Mouse (Mus musculus): ENCODE measurements at regions not wholly inside any gene's neighbourhood (a gene's known extent, or its start where the extent isn't known, plus 50 kb on each side); places are given as distances from the start of the nearest gene placed in this dataset.

GRCm38 (mm10) chr1:64418567-64418966, 113.9 kb upstream of the Creb1 start:
- DNase-seq (ENCODE audit: low read depth in 3 of 3, low spot score in 3 of 3) (no peak), ATAC-seq (ENCODE audit: insufficient read depth) (no peak)
- Histone ChIP-seq H3K4me2 (ENCODE audit: low read depth) (no peak overlapping the region), H3K4me1 (replicated peaks; ENCODE audit: control insufficient read depth in 2 of 2, insufficient read depth in 2 of 2, low read length in 1 of 2) (no peaks in the 10 kb centered on the region), H3K27ac (no peak overlapping the region), H3K27me3 (ENCODE audit: control insufficient read depth, insufficient read depth, low read length) (no peaks in the 10 kb centered on the region), H3K9ac (replicated peaks) (no peak overlapping the region), H3K4me3 (ENCODE audit: insufficient read depth in 1 of 2, low read depth in 2 of 2, low read length in 2 of 2) (no peak overlapping the region), H3K36me3 (replicated peaks; ENCODE audit: control insufficient read depth, insufficient read depth, low read depth) (no peaks in the 10 kb centered on the region), H3K9me3 (ENCODE audit: control insufficient read depth, low read length) (no peaks in the 10 kb centered on the region)
- TF ChIP-seq CTCF (IDR thresholded peaks at IDR 0.05; ENCODE audit: low read depth) (peak; percentile 54), EP300 (IDR thresholded peaks at IDR 0.05; ENCODE audit: low read depth) (no peak)

- TF ChIP-seq EP300 (IDR thresholded peaks at IDR 0.05; ENCODE audit: low read depth) (no peak), CTCF (IDR thresholded peaks at IDR 0.05; ENCODE audit: low read depth) (no peak)
- H3K4me2 ChIP-seq (ENCODE audit: low read depth), result no peak overlapping the region
- no peaks in the 10 kb centered on the region for H3K9me3 ChIP-seq (ENCODE audit: control insufficient read depth, low read length)
- no peaks in the 10 kb centered on the region for H3K27me3 ChIP-seq (ENCODE audit: control insufficient read depth, insufficient read depth, low read length)
- H3K27ac ChIP-seq, result no peak overlapping the region
- no peak overlapping the region for H3K9ac ChIP-seq (replicated peaks)
- ATAC-seq (ENCODE audit: insufficient read depth) (no peak), DNase-seq (ENCODE audit: low read depth in 3 of 3, low spot score in 3 of 3) (no peak)
- WGBS (ENCODE audit: insufficient replicate concordance), result 61% methylated on average over 7 of the region's 7 CpGs
- H3K4me3 ChIP-seq (ENCODE audit: insufficient read depth in 1 of 2, low read depth in 2 of 2, low read length in 2 of 2), result no peak overlapping the region
- H3K36me3 ChIP-seq (replicated peaks; ENCODE audit: control insufficient read depth, insufficient read depth, low read depth), result no peaks in the 10 kb centered on the region
- H3K4me1 ChIP-seq (replicated peaks; ENCODE audit: control insufficient read depth in 2 of 2, insufficient read depth in 2 of 2, low read length in 1 of 2), result no peaks in the 10 kb centered on the region
Measured at GRCm38 (mm10) chr1:64415906-64416305, 116.5 kb upstream of the Creb1 start.

DNA sequence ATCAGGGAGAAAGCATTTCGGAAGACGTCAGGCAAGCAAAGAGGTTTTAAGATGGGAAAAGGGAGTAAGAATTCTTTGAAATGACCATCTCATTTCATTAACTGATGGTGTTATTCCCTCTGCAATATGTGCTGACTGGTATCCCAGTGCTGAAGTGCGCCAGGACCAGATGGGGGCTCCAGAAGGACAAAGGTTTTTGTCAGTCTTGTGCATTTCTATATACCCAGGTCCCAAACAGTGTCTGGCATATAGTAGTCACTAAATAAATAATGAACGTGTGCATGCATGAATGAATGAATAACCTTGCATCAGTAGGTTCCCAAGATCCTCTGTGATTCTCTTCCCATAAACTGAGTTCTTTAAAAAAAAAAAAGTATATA, 119.3 kb upstream of the Creb1 start:
- H3K4me1 ChIP-seq (replicated peaks; ENCODE audit: control insufficient read depth in 2 of 2, insufficient read depth in 2 of 2, low read length in 1 of 2), result no peaks in the 10 kb centered on the region
- DNase-seq (ENCODE audit: low read depth in 3 of 3, low spot score in 3 of 3), result no peak
- H3K4me2 ChIP-seq (ENCODE audit: low read depth), result no peak overlapping the region
- ATAC-seq (ENCODE audit: insufficient read depth), result no peak
- H3K27me3 ChIP-seq (ENCODE audit: control insufficient read depth, insufficient read depth, low read length), result no peaks in the 10 kb centered on the region
- no peak for TF ChIP-seq CTCF (IDR thresholded peaks at IDR 0.05; ENCODE audit: low read depth)
- H3K4me3 ChIP-seq (ENCODE audit: insufficient read depth in 1 of 2, low read depth in 2 of 2, low read length in 2 of 2), result no peak overlapping the region
- no peak overlapping the region for H3K27ac ChIP-seq
- WGBS (ENCODE audit: insufficient replicate concordance), result 66% methylated on average over 4 of the region's 4 CpGs
- H3K9me3 ChIP-seq (ENCODE audit: control insufficient read depth, low read length), result no peaks in the 10 kb centered on the region
- H3K36me3 ChIP-seq (replicated peaks; ENCODE audit: control insufficient read depth, insufficient read depth, low read depth), result no peaks in the 10 kb centered on the region
- no peak overlapping the region for H3K9ac ChIP-seq (replicated peaks)

GRCm38 (mm10) chr1:64412481-64413180, 119.8 kb upstream of the Creb1 start:
- no peak for DNase-seq (ENCODE audit: low read depth in 3 of 3, low spot score in 3 of 3)
- H3K9me3 ChIP-seq (ENCODE audit: control insufficient read depth, low read length), result no peaks in the 10 kb centered on the region
- no peak for ATAC-seq (ENCODE audit: insufficient read depth)
- 70% methylated on average over 10 of the region's 10 CpGs for WGBS (ENCODE audit: insufficient replicate concordance)
- no peaks in the 10 kb centered on the region for H3K4me1 ChIP-seq (replicated peaks; ENCODE audit: control insufficient read depth in 2 of 2, insufficient read depth in 2 of 2, low read length in 1 of 2)
- no peak overlapping the region for H3K27ac ChIP-seq
- H3K4me2 ChIP-seq (ENCODE audit: low read depth), result no peak overlapping the region
- no peak overlapping the region for H3K9ac ChIP-seq (replicated peaks)
- H3K4me3 ChIP-seq (ENCODE audit: insufficient read depth in 1 of 2, low read depth in 2 of 2, low read length in 2 of 2), result no peak overlapping the region
- H3K36me3 ChIP-seq (replicated peaks; ENCODE audit: control insufficient read depth, insufficient read depth, low read depth), result no peaks in the 10 kb centered on the region
- no peak for TF ChIP-seq EP300 (IDR thresholded peaks at IDR 0.05; ENCODE audit: low read depth)
- TF ChIP-seq CTCF (IDR thresholded peaks at IDR 0.05; ENCODE audit: low read depth), result no peak
- H3K27me3 ChIP-seq (ENCODE audit: control insufficient read depth, insufficient read depth, low read length), result no peaks in the 10 kb centered on the region

GRCm38 (mm10) chr1:64411851-64412480, 120.5 kb upstream of the Creb1 start:
- H3K4me1 ChIP-seq (replicated peaks; ENCODE audit: control insufficient read depth in 2 of 2, insufficient read depth in 2 of 2, low read length in 1 of 2), result no peaks in the 10 kb centered on the region
- TF ChIP-seq EP300 (IDR thresholded peaks at IDR 0.05; ENCODE audit: low read depth), result no peak
- TF ChIP-seq CTCF (IDR thresholded peaks at IDR 0.05; ENCODE audit: low read depth), result no peak
- no peak overlapping the region for H3K4me2 ChIP-seq (ENCODE audit: low read depth)
- ATAC-seq (ENCODE audit: insufficient read depth) (no peak), DNase-seq (ENCODE audit: low read depth in 3 of 3, low spot score in 3 of 3) (no peak)
- no peaks in the 10 kb centered on the region for H3K9me3 ChIP-seq (ENCODE audit: control insufficient read depth, low read length)
- no peak overlapping the region for H3K4me3 ChIP-seq (ENCODE audit: insufficient read depth in 1 of 2, low read depth in 2 of 2, low read length in 2 of 2)
- no peak overlapping the region for H3K27ac ChIP-seq
- no peak overlapping the region for H3K9ac ChIP-seq (replicated peaks)
- H3K36me3 ChIP-seq (replicated peaks; ENCODE audit: control insufficient read depth, insufficient read depth, low read depth), result no peaks in the 10 kb centered on the region
- 68% methylated on average over 4 of the region's 4 CpGs for WGBS (ENCODE audit: insufficient replicate concordance)
- H3K27me3 ChIP-seq (ENCODE audit: control insufficient read depth, insufficient read depth, low read length), result no peaks in the 10 kb centered on the region
